Mouse (Mus musculus): Measurements from ENCODE around the gene Smarcb1. TPM values are rescaled to one million over a fixed set of nuclear protein-coding genes. Genes with fewer than 3 reads are reported as not detected.
A peak's percentile ranks its signal among the peaks of the same experiment; 100 is the strongest.

Gene Smarcb1
- polyA plus RNA-seq, 1 experiment, result 71.5 TPM

DNA sequence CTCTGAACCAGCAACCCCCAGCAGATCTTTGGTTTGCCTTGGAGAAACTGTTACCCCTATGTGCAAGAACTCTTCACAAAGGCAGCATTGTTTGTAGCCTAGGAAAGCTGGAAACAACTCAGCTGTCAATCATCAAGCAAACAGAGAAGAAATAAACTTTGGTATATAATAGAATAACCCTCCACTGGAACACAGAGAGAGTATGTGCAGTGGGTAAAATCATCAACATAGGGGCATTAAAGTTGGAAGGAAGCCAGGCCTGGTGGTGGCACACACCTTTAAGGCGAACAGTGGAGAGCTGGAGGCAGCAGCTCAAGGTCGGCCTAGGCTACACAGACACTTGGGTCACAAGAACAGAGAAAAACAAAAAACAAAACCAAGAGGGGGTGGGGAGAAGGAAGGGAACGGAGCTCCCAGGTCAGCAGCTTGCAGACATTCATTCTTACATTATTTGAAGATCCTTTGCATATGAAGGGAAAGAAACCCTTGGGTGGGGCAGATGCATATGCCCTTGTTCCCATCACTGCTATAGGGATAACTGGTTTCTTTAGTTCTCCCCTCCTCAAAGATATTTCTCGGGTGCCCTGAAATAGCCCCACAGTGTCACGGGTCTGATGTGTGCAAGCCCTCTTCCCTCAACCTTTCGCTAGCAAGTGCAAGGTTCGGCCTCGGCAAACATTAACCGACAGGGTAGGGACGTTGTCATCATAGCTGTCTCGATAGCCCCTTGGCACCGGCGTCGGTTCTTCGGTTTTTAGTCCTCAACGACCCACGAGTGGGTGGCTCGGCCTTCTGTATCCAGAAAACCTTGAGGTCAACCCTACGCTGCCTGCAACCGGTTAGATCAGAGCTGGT lies 39.6 kb downstream of the Smarcb1 start:
- no peaks in the 10 kb centered on the region for H3K4me1 ChIP-seq (ENCODE audit: control insufficient read depth, insufficient read depth, low read length)
- no peak for TF ChIP-seq CTCF (IDR thresholded peaks at IDR 0.05; ENCODE audit: extremely low read depth, insufficient read depth, low read length)
- TF ChIP-seq POLR2A (IDR thresholded peaks at IDR 0.05; ENCODE audit: extremely low read depth, insufficient read depth, low read length), result no peak
- no peak overlapping the region for H3K27ac ChIP-seq (ENCODE audit: insufficient read depth, low read length)
- no peak overlapping the region for H3K4me3 ChIP-seq (ENCODE audit: insufficient read depth, low read length)

DNA sequence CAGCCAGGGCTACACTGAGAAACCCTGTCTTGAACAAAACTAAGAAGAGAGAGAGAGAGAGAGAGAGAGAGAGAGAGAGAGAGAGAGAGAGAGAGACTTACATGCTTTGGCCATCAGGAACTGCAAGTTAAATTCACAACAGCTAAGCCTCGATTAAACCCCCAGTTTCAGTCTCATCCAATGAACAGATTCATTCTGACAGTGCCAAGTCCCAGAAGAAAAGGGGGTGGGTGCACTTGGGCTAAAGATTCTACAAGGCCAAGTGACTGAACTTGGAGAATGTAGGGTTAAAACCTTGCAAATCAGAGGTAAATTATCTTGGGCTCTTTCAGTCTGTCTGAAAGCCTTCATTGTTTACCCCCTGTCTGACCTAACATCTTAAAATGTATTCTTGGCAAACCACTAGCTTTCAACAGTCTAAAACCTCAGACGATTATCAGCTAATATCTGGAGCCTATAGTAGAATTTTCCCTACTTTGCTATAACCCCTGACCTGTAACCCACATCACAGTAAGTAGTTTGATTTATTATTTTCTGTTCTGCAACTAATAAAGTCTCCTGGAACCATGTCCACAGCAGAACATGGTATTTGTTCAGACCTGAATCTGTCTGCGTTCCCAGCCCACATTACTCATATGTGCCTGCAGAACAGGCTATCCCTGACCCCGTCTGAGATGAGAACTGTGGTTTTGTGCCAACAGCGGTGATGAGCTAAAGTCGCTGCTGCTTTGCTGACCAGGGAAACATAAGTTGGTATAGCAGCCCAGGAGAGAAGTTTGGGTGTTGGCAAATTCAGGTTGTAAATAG lies 40.4 kb downstream of the Smarcb1 start:
- Histone ChIP-seq H3K4me1 (ENCODE audit: control insufficient read depth, insufficient read depth, low read length) (no peaks in the 10 kb centered on the region), H3K27ac (ENCODE audit: insufficient read depth, low read length) (no peak overlapping the region), H3K4me3 (ENCODE audit: insufficient read depth, low read length) (no peak overlapping the region)
- TF ChIP-seq POLR2A (IDR thresholded peaks at IDR 0.05; ENCODE audit: extremely low read depth, insufficient read depth, low read length) (no peak), CTCF (IDR thresholded peaks at IDR 0.05; ENCODE audit: extremely low read depth, insufficient read depth, low read length) (no peak)

DNA sequence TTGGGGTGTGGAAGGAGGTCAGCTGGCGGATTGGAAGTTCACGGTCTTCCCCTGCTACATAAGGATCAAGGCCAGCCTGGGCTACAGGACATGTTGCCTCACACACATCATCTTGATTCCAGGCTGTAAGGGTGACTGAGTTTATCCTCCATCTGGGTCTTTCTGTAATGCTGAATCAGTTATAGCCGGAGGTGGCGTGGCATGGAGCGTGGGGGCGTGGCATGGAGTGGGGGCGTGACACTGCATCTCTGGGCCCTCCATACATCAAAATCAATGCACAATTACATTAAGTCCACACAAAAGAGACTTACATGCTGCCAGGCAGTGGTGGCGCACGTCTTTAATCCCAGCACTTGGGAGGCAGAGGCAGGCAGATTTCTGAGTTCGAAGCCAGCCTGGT lies 41.1 kb downstream of the Smarcb1 start:
- TF ChIP-seq CTCF (IDR thresholded peaks at IDR 0.05; ENCODE audit: extremely low read depth, insufficient read depth, low read length) (no peak), POLR2A (IDR thresholded peaks at IDR 0.05; ENCODE audit: extremely low read depth, insufficient read depth, low read length) (no peak)
- H3K27ac ChIP-seq (ENCODE audit: insufficient read depth, low read length), result no peak overlapping the region
- H3K4me3 ChIP-seq (ENCODE audit: insufficient read depth, low read length), result no peak overlapping the region
- no peaks in the 10 kb centered on the region for H3K4me1 ChIP-seq (ENCODE audit: control insufficient read depth, insufficient read depth, low read length)

DNA sequence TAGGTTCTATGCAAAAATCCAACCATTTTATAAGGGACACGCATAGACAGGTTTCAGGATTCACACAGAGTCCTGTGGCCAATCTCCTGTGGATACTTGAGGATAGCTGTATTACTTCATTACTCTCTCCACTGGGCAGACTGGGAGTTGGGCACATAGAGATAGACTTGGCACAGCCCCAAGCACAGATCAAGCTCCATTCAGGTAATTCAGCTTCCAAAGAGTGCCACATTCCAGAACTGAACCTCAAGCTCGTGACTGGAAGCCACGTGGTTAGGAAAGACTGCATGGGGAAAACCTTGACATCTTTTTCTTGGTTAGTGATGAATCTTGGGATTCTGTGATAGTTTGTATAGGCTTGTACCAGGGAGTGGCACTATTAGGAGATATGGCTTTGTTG lies 42.6 kb downstream of the Smarcb1 start:
- no peaks in the 10 kb centered on the region for H3K4me1 ChIP-seq (ENCODE audit: control insufficient read depth, insufficient read depth, low read length)
- H3K27ac ChIP-seq (ENCODE audit: insufficient read depth, low read length), result no peak overlapping the region
- no peak overlapping the region for H3K4me3 ChIP-seq (ENCODE audit: insufficient read depth, low read length)
- TF ChIP-seq POLR2A (IDR thresholded peaks at IDR 0.05; ENCODE audit: extremely low read depth, insufficient read depth, low read length), result no peak
- no peak for TF ChIP-seq CTCF (IDR thresholded peaks at IDR 0.05; ENCODE audit: extremely low read depth, insufficient read depth, low read length)

DNA sequence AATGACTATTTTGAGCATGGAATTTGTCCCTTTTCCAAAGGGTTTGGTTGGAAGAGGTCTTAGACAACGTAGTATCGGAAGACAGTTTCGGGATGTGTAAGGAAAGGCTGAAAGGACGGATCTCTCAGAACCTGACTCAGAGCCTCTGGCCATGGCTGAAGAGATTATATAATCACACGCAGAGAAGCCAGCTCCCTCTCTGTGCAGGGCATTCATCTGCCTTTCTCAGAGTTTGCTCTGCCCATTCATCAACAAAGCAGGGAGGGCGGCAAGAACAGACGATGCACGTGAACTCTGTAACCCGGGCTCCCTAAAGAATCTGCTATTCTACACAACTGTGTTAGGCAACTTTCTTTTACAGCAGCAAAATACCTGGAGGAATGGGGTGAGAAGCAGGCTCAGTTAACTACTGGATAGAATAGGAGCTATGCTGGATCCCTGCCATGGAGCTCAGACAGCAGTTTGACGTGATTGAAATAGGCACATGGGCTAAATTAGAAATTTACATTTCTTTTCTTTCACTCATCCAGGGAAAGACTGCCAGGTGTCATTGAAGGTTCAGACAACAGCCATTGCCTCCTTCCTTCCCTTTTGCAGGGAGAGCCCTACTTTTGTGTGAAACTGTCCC lies 47.8 kb downstream of the Smarcb1 start:
- TF ChIP-seq CTCF (IDR thresholded peaks at IDR 0.05; ENCODE audit: extremely low read depth, insufficient read depth, low read length), result no peak
- no peak for TF ChIP-seq POLR2A (IDR thresholded peaks at IDR 0.05; ENCODE audit: extremely low read depth, insufficient read depth, low read length)
- Histone ChIP-seq H3K4me1 (ENCODE audit: control insufficient read depth, insufficient read depth, low read length) (0 out of 2 replicates have a peak, but pooled peaks cover 1% of the 10 kb centered on the region), H3K27ac (ENCODE audit: insufficient read depth, low read length) (peak overlapping the region; percentile 30; the same call in 1 of the 2 replicates), H3K4me3 (ENCODE audit: insufficient read depth, low read length) (no peak overlapping the region; the same call in 1 of the 2 replicates)

DNA sequence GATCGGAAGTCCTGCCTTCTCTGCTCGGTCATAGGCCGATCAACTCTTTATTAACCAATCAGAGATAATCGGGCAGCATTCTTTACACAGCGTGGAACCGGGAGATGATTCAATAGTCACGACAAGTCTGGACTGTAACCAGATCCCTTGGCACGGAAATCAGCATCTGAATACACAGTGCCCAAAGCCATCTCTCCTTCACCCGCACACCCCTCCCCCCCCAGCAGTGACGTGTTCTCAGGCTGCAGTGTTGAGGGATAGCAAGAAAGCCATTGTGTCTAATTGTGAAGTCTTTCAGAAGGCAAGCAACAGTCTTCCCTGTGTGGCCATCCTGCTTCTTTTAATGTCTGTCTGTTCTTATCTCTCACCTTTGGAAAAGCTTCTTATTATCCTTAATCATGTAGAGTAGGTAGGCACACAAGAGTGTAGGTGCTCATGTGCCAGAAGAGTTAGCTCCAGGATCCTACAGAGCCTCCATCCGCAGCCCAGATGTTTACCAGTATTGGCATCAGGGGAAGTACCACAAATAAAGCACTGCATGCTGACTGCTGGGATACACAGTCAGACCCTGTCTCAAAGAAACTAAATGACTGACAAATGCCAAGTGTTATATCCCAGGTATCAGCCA lies 48.4 kb downstream of the Smarcb1 start:
- TF ChIP-seq POLR2A (IDR thresholded peaks at IDR 0.05; ENCODE audit: extremely low read depth, insufficient read depth, low read length) (0 out of 2 replicates have a peak, but pooled peaks have one; percentile 15), CTCF (IDR thresholded peaks at IDR 0.05; ENCODE audit: extremely low read depth, insufficient read depth, low read length) (no peak)
- Histone ChIP-seq H3K27ac (ENCODE audit: insufficient read depth, low read length) (peak overlapping the region; percentile 30; the same call in 1 of the 2 replicates), H3K4me3 (ENCODE audit: insufficient read depth, low read length) (peak overlapping the region; percentile 30), H3K4me1 (ENCODE audit: control insufficient read depth, insufficient read depth, low read length) (0 out of 2 replicates have a peak, but pooled peaks cover 1% of the 10 kb centered on the region)

GRCm38 (mm10) chr10:75872025-75872914 lies 49.1 kb downstream of the Smarcb1 start:
- peak overlapping the region; percentile 30 for H3K4me3 ChIP-seq (ENCODE audit: insufficient read depth, low read length)
- TF ChIP-seq CTCF (IDR thresholded peaks at IDR 0.05; ENCODE audit: extremely low read depth, insufficient read depth, low read length), result no peak
- no peak for TF ChIP-seq POLR2A (IDR thresholded peaks at IDR 0.05; ENCODE audit: extremely low read depth, insufficient read depth, low read length)
- no peak overlapping the region; the same call in 1 of the 2 replicates for H3K27ac ChIP-seq (ENCODE audit: insufficient read depth, low read length)
- 0 out of 2 replicates have a peak, but pooled peaks cover 1% of the 10 kb centered on the region for H3K4me1 ChIP-seq (ENCODE audit: control insufficient read depth, insufficient read depth, low read length)

- Histone ChIP-seq H3K4me3 (ENCODE audit: insufficient read depth, low read length) (no peak overlapping the region), H3K27ac (ENCODE audit: insufficient read depth, low read length) (no peak overlapping the region), H3K4me1 (ENCODE audit: control insufficient read depth, insufficient read depth, low read length) (no peaks in the 10 kb centered on the region)
- TF ChIP-seq POLR2A (IDR thresholded peaks at IDR 0.05; ENCODE audit: extremely low read depth, insufficient read depth, low read length) (no peak), CTCF (IDR thresholded peaks at IDR 0.05; ENCODE audit: extremely low read depth, insufficient read depth, low read length) (no peak)
Observed at GRCm38 (mm10) chr10:75861587-75861986, 59.8 kb downstream of the Smarcb1 start.

Data from cortical plate, adult 2 months (tissue).